23 mouse cellular contexts compared by ENCODE assay signal in the genomic region with DNA sequence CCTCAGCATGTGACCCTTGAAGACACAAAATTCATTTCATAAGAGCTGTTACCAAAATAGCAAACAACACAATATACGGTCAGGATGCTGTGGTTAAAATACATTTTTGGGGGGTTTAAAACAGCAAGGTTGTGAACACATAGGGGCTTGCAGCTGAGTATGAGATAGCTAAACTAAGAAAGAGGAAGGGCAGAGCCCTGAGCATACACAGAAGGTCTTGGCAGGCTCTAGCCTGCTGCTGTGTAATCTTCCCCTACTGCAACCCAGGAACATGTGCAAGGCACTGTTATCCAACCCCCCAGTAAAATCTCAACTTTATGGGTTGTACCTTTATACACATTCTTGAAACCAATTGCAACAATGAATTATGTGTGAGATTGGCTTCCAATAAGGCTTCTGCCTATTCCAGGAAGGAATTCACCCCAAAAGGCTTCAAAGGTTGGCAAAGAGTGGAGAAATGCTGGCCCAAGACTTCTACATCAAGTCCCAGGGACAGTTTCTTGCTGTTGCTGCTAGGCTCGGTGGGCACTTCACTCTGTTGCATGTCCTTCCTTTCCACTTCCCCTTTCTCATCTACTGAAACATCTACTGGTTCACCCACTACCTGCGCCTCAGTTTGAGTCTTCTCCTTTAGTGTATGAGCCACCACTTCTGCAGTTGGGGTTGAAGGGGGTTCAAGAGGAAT.
"Had no signal": no experiment of that assay in that cellular context is flagged by ENCODE, and none has a peak within 500 bp of the region (broad histone marks: within the 10 kb centered on the region; RNA-seq: fewer than 3 reads in every experiment).

No protein-coding gene starts in this region.

- H3K9ac ChIP-seq: limb, embryonic 13.5 days; liver, embryonic 12.5 days; liver, embryonic 15.5 days; lung, embryonic 15.5 days; midbrain, embryonic 15.5 days; neural tube, embryonic 12.5 days; neural tube, embryonic 15.5 days; stomach, embryonic 15.5 days had no signal

- H3K27me3 ChIP-seq: limb, embryonic 13.5 days; liver, embryonic 12.5 days; liver, embryonic 15.5 days; lung, embryonic 15.5 days; megakaryocyte, embryonic 14.5 days; midbrain, embryonic 15.5 days; neural tube, embryonic 12.5 days; neural tube, embryonic 15.5 days; stomach, embryonic 15.5 days had no signal

- H3K4me1 ChIP-seq: limb, embryonic 10.5 days; limb, embryonic 13.5 days; liver, embryonic 12.5 days; liver, embryonic 15.5 days; lung, embryonic 15.5 days; megakaryocyte, embryonic 14.5 days; midbrain, embryonic 10.5 days; midbrain, embryonic 15.5 days; neural tube, embryonic 12.5 days; neural tube, embryonic 15.5 days; stomach, embryonic 15.5 days had no signal

- ATAC-seq: intestine, postnatal 0 days; liver, embryonic 12.5 days; midbrain, embryonic 15.5 days had no signal

- H3K4me2 ChIP-seq: limb, embryonic 13.5 days; liver, embryonic 12.5 days; liver, embryonic 15.5 days; lung, embryonic 15.5 days; midbrain, embryonic 15.5 days; neural tube, embryonic 12.5 days; neural tube, embryonic 15.5 days; stomach, embryonic 15.5 days had no signal

- H3K9me3 ChIP-seq: limb, embryonic 10.5 days; limb, embryonic 13.5 days; liver, embryonic 12.5 days; liver, embryonic 15.5 days; lung, embryonic 15.5 days; megakaryocyte, embryonic 14.5 days; midbrain, embryonic 10.5 days; midbrain, embryonic 15.5 days; neural tube, embryonic 12.5 days; neural tube, embryonic 15.5 days; stomach, embryonic 15.5 days had no signal

- DNase-seq: kidney, adult 2 months; kidney, postnatal 25 days; liver; lung, adult 18-20 months; lung, postnatal 14 days; lung, postnatal 4 days; right cerebral cortex, postnatal 25 days; spleen, adult 18-20 months; thymus, adult 18-20 months; thymus, postnatal 36 days had no signal

- H3K4me3 ChIP-seq: limb, embryonic 10.5 days; limb, embryonic 13.5 days; liver, embryonic 12.5 days; liver, embryonic 15.5 days; lung, embryonic 15.5 days; megakaryocyte, embryonic 14.5 days; midbrain, embryonic 10.5 days; midbrain, embryonic 15.5 days; neural tube, embryonic 12.5 days; neural tube, embryonic 15.5 days; stomach, embryonic 15.5 days had no signal

- H3K36me3 ChIP-seq: limb, embryonic 10.5 days; limb, embryonic 13.5 days; liver, embryonic 12.5 days; liver, embryonic 15.5 days; lung, embryonic 15.5 days; midbrain, embryonic 10.5 days; midbrain, embryonic 15.5 days; neural tube, embryonic 12.5 days; neural tube, embryonic 15.5 days; stomach, embryonic 15.5 days had no signal

- H3K27ac ChIP-seq: kidney, postnatal 0 days; limb, embryonic 10.5 days; limb, embryonic 13.5 days; liver, embryonic 12.5 days; liver, embryonic 15.5 days; lung, embryonic 15.5 days; midbrain, embryonic 10.5 days; midbrain, embryonic 15.5 days; neural tube, embryonic 12.5 days; neural tube, embryonic 15.5 days; stomach, embryonic 15.5 days had no signal
